Mouse (Mus musculus) myocyte (in vitro differentiated cells): ENCODE results near the gene Bcap31.

Experiments
- E2F4 ChIP-seq: IDR thresholded peaks from one replicate; pipeline ENCODE4 v1.6.1; 2011; ENCODE audit warnings: mild to moderate bottlenecking, control low read depth, moderate library complexity; ENCODE audit not compliant: insufficient read depth
- MAX ChIP-seq: IDR thresholded peaks from one replicate; pipeline ENCODE4 v1.6.1; 2011; ENCODE audit warnings: low read depth, mild to moderate bottlenecking, control low read depth
- POLR2A ChIP-seq: IDR thresholded peaks from one replicate; pipeline ENCODE4 v1.6.1; 2011; ENCODE audit warnings: low read depth, mild to moderate bottlenecking, control low read depth, moderate library complexity; ENCODE audit not compliant: insufficient read length
- POLR2AphosphoS2 ChIP-seq: IDR thresholded peaks from one replicate; pipeline ENCODE4 v1.6.1; 2011; ENCODE audit warnings: low read depth, control low read depth; ENCODE audit not compliant: insufficient read length
- SRF ChIP-seq: IDR thresholded peaks from one replicate; pipeline ENCODE4 v1.6.1; 2011; ENCODE audit warnings: low read depth; ENCODE audit not compliant: control insufficient read depth, insufficient read length
- USF1 ChIP-seq: IDR thresholded peaks from one replicate; pipeline ENCODE4 v1.6.1; 2011; ENCODE audit warnings: low read depth, mild to moderate bottlenecking, control low read depth, moderate library complexity

DNA sequence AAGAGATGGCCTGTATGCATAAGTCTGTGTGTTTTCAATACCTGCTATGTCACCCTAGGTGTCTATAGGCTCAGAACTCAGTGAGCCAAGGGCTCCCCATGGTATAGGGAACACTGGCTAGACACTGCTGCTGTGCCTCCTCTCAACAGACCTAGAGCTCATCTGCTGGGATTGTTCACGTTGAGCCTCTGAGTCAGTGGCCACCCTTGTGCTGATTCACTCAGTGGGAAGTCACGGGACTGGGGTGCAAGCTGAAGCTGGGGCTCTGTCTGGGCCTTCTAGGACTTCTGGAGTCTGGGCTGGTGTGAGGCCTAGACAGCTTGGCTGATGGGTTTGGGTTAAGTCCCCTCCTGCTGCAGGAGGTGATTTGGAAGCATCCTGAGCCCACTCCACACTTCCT, 40.7 kb downstream of the Bcap31 start:
- TF ChIP-seq POLR2A (no peak), SRF (no peak), POLR2AphosphoS2 (no peak), E2F4 (no peak), MAX (no peak), USF1 (peak; percentile 35)
